Mouse (Mus musculus) kidney, adult 2 months (tissue): ENCODE measurements at regions not wholly inside any gene's neighbourhood (a gene's known extent, or its start where the extent isn't known, plus 50 kb on each side); places are given as distances from the start of the nearest gene placed in this dataset.

Experiments
- CTCF ChIP-seq: fragments of 200-500 bp; conservative IDR thresholded peaks from 2 replicates; pipeline ENCODE4 v1.5.1; 2011; ENCODE audit warnings: low read depth, mild to moderate bottlenecking, control low read depth, low read length, moderate library complexity, mixed read lengths; ENCODE audit not compliant: insufficient read depth, insufficient read length
- POLR2A ChIP-seq: fragments of 200-500 bp; IDR thresholded peaks from one replicate; pipeline ENCODE4 v1.6.1; 2011; ENCODE audit warnings: low read depth, low read length, control low read depth

GRCm38 (mm10) chr3:66430187-66430586 is 133.6 kb upstream of the Veph1 start:
- TF ChIP-seq CTCF: no peak
- no peak for TF ChIP-seq POLR2A
